Mouse (Mus musculus) midbrain, embryonic 15.5 days (tissue): ENCODE results near the gene Hamp2. TPM values are rescaled to one million over a fixed set of nuclear protein-coding genes. Genes with fewer than 3 reads are reported as not detected.

ENCODE experiments used
- ATAC-seq: fragments of 200-750 bp; cut with Nextera tagmentation; replicated peaks from 2 replicates; pipeline ENCODE4 v1.8.0; 2017; ENCODE audit warnings: moderate TSS enrichment
- H3K27ac ChIP-seq: fragments of 300-500 bp; sonication (generic); 2 replicates; pipeline ENCODE4 v1.5.1; 2015; ENCODE audit warnings: mild to moderate bottlenecking, inconsistent platforms
- H3K27me3 ChIP-seq: fragments of 300-500 bp; sonication (generic); replicated peaks from 2 replicates; pipeline ENCODE4 v1.6.1; 2015; ENCODE audit warnings: inconsistent platforms
- H3K36me3 ChIP-seq: fragments of 300-500 bp; sonication (generic); replicated peaks from 2 replicates; pipeline ENCODE4 v1.6.1; 2015; ENCODE audit warnings: inconsistent platforms
- H3K4me1 ChIP-seq: fragments of 300-500 bp; sonication (generic); 2 replicates; pipeline ENCODE4 v1.6.1; 2015; ENCODE audit warnings: inconsistent platforms
- H3K4me2 ChIP-seq: fragments of 300-500 bp; sonication (generic); 2 replicates; pipeline ENCODE4 v1.6.1; 2015; ENCODE audit warnings: inconsistent platforms, mild to moderate bottlenecking, moderate library complexity
- H3K4me3 ChIP-seq: fragments of 300-500 bp; sonication (generic); 2 replicates; pipeline ENCODE4 v1.5.1; 2015; ENCODE audit warnings: mild to moderate bottlenecking, inconsistent platforms
- H3K9ac ChIP-seq: fragments of 300-500 bp; sonication (generic); 2 replicates; pipeline ENCODE4 v1.6.1; 2015; ENCODE audit warnings: mild to moderate bottlenecking, inconsistent platforms
- H3K9me3 ChIP-seq: fragments of 300-500 bp; sonication (generic); 2 replicates; pipeline ENCODE4 v1.6.1; 2016; ENCODE audit warnings: inconsistent platforms
- WGBS: fragments of 180-500 bp; shearing (Covaris S2); methylation state at CpG from one replicate; pipeline ENCODE4 v1.1.7; 2015; ENCODE audit warnings: mixed read lengths; 5-methylcytosine and 5-hydroxymethylcytosine counted together
- polyA plus RNA-seq: library from polyadenylated mRNA; unstranded; fragments of >200 nt; fragmentation: Nextera tagmentation; extraction: Ambion mirVana; gene quantifications from 2 replicates; pipeline ENCODE4 v1.2.1, GENCODE M21; 2015

Hamp2 gene
- polyA plus RNA-seq, 1 experiment from 2014 or later, result not detected

DNA sequence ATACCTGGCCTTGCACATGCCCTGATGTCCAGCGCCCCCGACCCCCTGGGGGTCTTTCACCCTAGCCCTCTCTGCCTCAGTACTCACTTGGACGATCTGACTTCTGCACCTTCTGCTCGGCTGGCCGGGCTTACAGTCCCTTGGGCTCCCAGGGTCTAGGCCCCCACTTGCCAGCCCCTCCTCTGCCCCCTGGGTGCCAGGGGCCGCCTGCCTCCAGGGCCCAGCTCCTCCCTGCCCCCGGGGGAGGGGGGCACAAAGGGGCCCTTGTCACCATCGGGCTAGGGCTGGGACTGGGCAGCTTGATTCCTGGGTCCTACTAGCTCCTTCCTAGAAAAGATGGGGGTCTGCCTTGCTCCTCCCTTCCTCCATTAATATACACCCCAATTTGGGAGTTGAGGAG, 9.7 kb downstream of the Hamp2 start, which contains the start of gene Mag:
Gene Mag, minus strand, starts transcription at position 142 of the 400 bp plus-strand sequence.
- H3K4me1 ChIP-seq, result no peaks in the 10 kb centered on the region; the same call in 1 of the 2 replicates
- no peak for ATAC-seq
- WGBS, result 76% methylated on average over 8 of the region's 8 CpGs
- H3K9ac ChIP-seq, result no peak within 1 kb of the TSS
- H3K4me3 ChIP-seq, result no peak within 1 kb of the TSS
- H3K36me3 ChIP-seq, result no peaks in the 10 kb centered on the region
- H3K27ac ChIP-seq, result no peak within 1 kb of the TSS
- H3K27me3 ChIP-seq, result no peaks in the 10 kb centered on the region
- H3K9me3 ChIP-seq, result no peaks in the 10 kb centered on the region
- no peak within 1 kb of the TSS for H3K4me2 ChIP-seq

DNA sequence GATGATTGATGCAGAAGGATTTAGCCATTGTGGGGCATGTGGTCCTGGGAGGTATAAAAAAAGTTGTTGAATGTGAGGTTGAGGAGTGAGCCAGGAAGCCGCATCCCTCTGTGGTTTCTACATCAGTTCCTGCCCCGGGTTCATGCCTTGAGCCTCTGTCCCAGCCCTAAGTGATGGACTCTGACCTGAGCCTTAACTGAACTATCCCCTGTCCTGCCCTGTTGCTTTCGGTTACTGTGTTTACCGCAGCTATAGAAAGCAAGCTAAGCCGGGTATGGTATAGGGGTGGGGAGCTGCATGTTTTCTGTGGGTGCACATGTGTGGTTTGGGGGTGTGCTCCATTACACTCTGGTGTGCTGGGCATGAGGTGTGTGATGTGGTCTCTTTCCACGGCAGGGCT, 14.7 kb downstream of the Hamp2 start:
- H3K9me3 ChIP-seq, result no peaks in the 10 kb centered on the region
- H3K27me3 ChIP-seq, result peaks cover 4% of the 10 kb centered on the region
- WGBS, result 81% methylated on average over 6 of the region's 6 CpGs
- no peak overlapping the region for H3K9ac ChIP-seq
- no peak overlapping the region for H3K4me3 ChIP-seq
- no peak overlapping the region for H3K27ac ChIP-seq
- no peak for ATAC-seq
- no peaks in the 10 kb centered on the region for H3K36me3 ChIP-seq
- peaks cover 11% of the 10 kb centered on the region for H3K4me1 ChIP-seq
- H3K4me2 ChIP-seq, result no peak overlapping the region

DNA sequence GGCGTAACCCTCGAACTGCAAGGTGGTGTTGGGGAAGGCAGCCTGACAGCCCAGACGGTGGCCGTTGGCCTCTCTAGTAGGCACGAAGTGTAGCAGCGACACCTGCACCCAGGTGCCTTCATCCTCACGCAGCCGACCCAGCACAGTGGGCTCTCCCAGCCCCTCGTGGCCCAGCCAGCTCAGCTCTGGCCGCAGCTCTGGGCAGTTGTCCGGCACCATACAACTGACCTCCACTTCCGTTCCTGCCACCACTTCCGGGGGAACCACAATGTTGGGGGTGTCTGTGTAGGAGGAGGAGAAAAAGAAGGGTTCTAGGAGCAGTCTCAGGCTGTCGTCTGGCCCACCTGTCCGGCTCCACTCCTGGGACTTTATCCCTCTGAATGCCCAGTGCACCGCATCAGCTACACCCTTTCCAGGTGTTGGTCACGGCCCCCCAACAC, 15.5 kb downstream of the Hamp2 start:
- no peak overlapping the region for H3K27ac ChIP-seq
- 24% methylated on average over 16 of the region's 17 CpGs for WGBS
- H3K4me2 ChIP-seq, result peak overlapping the region; percentile 61
- H3K4me3 ChIP-seq, result peak overlapping the region; percentile 27
- H3K4me1 ChIP-seq, result peaks cover 11% of the 10 kb centered on the region
- ATAC-seq, result peak; percentile 11; the same call in 1 of the 2 replicates
- peaks cover 4% of the 10 kb centered on the region for H3K27me3 ChIP-seq
- no peaks in the 10 kb centered on the region for H3K36me3 ChIP-seq
- H3K9me3 ChIP-seq, result no peaks in the 10 kb centered on the region
- no peak overlapping the region for H3K9ac ChIP-seq

DNA sequence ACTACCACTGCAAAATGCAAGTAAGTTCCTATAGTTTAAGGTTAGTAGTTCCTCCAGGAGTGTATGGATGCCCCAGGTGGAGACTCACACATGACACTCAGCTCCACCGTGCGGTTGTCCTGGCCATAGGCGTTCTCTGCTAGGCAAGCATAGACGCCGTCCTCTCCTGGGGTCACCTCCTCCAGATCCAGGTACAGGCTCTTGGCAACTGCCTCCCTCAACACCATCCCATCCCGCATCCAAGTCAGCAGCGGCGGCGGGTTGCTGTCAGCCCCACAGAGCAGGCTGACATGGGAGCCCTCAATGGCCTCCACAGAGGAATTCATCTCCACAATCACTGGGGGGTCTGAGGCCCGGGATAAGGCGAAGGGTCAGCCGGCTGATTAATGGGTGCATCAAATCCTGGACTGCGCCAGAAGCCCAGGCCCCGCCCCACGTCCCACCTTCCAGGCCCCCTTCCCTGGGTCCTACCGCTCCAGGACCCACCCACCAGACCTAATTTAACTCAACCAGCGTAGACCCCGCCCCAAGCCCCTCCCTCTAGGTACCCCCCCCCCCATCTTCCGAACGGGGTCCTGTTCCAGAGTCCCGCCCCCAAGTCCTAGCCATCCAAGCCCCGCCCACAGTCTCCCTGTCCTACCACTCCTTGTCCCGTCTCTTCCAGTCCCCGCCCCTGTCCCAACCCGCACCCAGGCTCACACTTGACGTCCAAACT, 16.0 kb downstream of the Hamp2 start:
- Histone ChIP-seq H3K36me3 (no peaks in the 10 kb centered on the region), H3K27me3 (peaks cover 4% of the 10 kb centered on the region), H3K4me3 (peak overlapping the region; percentile 27), H3K9ac (peak overlapping the region; percentile 32), H3K4me2 (peak overlapping the region; percentile 61), H3K27ac (no peak overlapping the region), H3K4me1 (peaks cover 11% of the 10 kb centered on the region), H3K9me3 (no peaks in the 10 kb centered on the region)
- 2% methylated on average over 24 of the region's 26 CpGs for WGBS
- peak; percentile 45 for ATAC-seq

DNA sequence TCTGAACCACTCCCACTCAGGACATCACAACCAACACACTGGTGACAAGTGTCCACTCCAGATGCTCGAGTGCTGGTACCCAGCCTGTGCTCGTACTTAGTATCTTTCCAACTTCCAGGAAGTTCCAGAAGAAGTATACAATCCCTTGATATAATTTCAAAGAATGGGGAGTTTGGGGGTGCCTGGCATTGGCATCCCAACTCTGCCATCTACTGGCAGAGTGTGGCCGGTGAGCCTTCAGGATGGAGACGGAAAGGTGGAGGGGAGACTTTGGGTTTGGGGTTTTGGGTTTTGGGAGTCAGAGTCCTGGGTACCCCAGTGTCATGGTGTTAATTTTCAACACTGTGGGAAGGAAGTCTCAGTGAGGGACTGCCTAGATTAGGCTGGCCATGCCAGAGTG, 20.4 kb downstream of the Hamp2 start:
- peaks cover 11% of the 10 kb centered on the region for H3K4me1 ChIP-seq
- no peaks in the 10 kb centered on the region for H3K36me3 ChIP-seq
- H3K9ac ChIP-seq, result no peak overlapping the region
- H3K4me2 ChIP-seq, result no peak overlapping the region
- WGBS, result 57% methylated on average over 4 of the region's 4 CpGs
- no peaks in the 10 kb centered on the region for H3K9me3 ChIP-seq
- no peak overlapping the region for H3K27ac ChIP-seq
- H3K4me3 ChIP-seq, result no peak overlapping the region
- peaks cover 4% of the 10 kb centered on the region for H3K27me3 ChIP-seq
- ATAC-seq, result no peak

DNA sequence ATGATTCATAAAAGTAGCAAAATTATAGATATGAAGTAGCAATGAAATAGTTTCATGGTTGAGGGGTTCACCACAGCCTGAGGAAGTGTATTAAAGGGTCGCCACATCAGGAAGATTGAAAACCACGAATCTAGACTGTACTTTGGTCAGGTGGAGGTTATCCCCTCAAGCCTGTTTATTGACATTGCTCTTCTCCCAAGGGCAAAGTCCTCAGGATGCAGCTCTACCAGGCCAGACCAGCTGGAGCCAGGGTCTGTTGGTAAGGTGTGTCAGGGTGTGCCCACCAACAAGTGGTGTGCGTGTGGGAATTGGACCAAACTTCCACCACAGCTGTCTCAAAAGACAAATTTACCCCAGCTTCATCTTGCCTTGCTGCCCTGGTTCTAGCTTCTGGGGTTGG, 29.3 kb downstream of the Hamp2 start:
- whole genome bisulfite sequencing, result 95% methylated on average over 3 of the region's 3 CpGs
- Histone ChIP-seq H3K4me3 (no peak overlapping the region), H3K4me2 (no peak overlapping the region), H3K27ac (no peak overlapping the region), H3K36me3 (no peaks in the 10 kb centered on the region), H3K27me3 (no peaks in the 10 kb centered on the region), H3K4me1 (no peaks in the 10 kb centered on the region), H3K9me3 (no peaks in the 10 kb centered on the region), H3K9ac (no peak overlapping the region)
- ATAC-seq, result no peak

DNA sequence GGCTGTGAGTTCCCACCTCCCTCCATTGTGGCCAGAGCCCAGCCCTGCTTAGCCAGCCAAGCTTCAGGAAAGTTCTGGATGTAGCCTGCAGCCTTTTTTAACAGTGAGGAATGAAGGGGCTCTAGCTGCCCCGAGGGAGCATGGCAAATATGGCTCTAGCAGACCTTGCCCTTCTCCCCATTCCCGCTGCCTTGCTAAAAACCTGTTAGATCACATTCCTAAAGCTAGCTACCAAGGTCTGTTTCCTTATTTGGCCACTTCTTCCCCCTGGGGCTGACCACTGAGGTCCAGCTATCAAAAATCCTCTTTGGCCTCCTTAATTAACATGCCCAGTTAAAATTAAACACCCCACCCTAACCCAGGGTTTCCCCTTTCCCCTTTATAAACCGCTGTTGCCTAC, 32.0 kb downstream of the Hamp2 start:
- Histone ChIP-seq H3K4me1 (no peaks in the 10 kb centered on the region), H3K27me3 (no peaks in the 10 kb centered on the region), H3K9ac (no peak overlapping the region), H3K4me2 (no peak overlapping the region), H3K27ac (no peak overlapping the region), H3K4me3 (no peak overlapping the region), H3K9me3 (no peaks in the 10 kb centered on the region), H3K36me3 (no peaks in the 10 kb centered on the region)
- no peak for ATAC-seq
- 83% methylated on average over 3 of the region's 3 CpGs for WGBS

DNA sequence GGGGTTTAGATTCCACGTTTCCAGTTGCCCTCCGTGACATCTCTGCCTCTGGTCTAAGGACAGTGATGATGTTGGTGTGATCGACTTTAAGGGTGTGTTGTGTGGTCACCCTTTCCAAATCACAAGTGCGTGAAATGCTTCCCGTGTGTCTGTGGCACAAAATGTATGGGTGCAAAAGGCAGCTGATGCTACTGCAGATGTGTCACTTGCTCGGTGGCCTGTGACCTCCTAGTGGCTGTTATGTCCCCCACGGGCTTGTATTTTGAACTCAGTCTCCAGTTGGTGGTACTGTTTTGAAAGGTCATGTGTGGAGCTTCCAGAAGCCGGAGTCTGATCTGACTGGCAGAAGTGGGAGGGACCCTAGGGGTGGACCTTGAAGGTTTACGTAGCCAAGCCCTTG, 32.7 kb downstream of the Hamp2 start:
- H3K4me1 ChIP-seq, result no peaks in the 10 kb centered on the region
- WGBS, result 84% methylated on average over 9 of the region's 9 CpGs
- ATAC-seq, result no peak
- H3K9ac ChIP-seq, result no peak overlapping the region
- no peaks in the 10 kb centered on the region for H3K36me3 ChIP-seq
- no peak overlapping the region for H3K27ac ChIP-seq
- H3K9me3 ChIP-seq, result no peaks in the 10 kb centered on the region
- no peak overlapping the region for H3K4me2 ChIP-seq
- no peaks in the 10 kb centered on the region for H3K27me3 ChIP-seq
- no peak overlapping the region for H3K4me3 ChIP-seq

DNA sequence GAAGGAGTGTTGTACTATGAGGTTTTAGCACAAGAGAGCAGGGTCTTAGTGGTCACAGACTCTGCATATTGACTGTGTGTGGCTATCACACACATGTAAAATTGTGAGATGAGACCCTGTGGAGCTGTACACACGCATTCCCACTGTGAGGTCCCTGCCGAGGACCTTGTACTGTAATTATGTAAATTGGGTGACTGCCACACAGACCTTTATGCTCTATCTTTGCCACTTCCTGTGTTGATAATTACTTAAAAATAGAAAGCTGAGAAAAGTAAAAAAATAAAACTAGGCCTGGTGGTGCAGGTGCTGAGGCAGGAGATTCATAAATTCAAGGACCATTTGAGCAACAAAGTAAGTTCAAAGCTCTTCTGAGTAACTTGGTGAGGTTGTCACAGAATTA, 33.8 kb downstream of the Hamp2 start:
- H3K9me3 ChIP-seq, result no peaks in the 10 kb centered on the region
- no peak overlapping the region for H3K4me2 ChIP-seq
- 83% methylated on average over 2 of the region's 2 CpGs for WGBS
- no peak overlapping the region for H3K27ac ChIP-seq
- no peak overlapping the region for H3K4me3 ChIP-seq
- H3K27me3 ChIP-seq, result no peaks in the 10 kb centered on the region
- no peak for ATAC-seq
- no peaks in the 10 kb centered on the region for H3K4me1 ChIP-seq
- no peak overlapping the region for H3K9ac ChIP-seq
- H3K36me3 ChIP-seq, result no peaks in the 10 kb centered on the region

DNA sequence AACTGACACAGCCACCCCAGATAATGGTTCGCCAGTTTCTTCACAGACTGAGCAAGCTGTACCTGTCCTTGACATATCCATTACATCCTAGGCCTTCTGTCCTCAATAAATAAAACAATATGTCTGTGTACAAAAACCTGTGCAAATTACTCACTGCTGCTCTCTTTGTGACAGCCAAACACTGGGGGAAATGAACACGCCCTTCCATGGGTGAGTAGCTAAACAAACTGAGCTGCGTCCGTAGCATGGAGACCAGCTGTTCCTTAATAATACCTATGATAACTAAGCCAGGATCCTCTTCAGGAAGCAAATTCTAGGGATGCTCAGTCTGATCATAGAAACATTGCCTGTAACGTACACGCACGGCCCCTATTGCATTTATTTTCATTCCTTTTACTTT, 35.7 kb downstream of the Hamp2 start:
- no peak for ATAC-seq
- Histone ChIP-seq H3K36me3 (no peaks in the 10 kb centered on the region), H3K4me3 (no peak overlapping the region), H3K27me3 (no peaks in the 10 kb centered on the region), H3K27ac (no peak overlapping the region), H3K9me3 (no peaks in the 10 kb centered on the region), H3K4me1 (no peaks in the 10 kb centered on the region), H3K4me2 (no peak overlapping the region), H3K9ac (no peak overlapping the region)
- 85% methylated on average over 7 of the region's 7 CpGs for WGBS

DNA sequence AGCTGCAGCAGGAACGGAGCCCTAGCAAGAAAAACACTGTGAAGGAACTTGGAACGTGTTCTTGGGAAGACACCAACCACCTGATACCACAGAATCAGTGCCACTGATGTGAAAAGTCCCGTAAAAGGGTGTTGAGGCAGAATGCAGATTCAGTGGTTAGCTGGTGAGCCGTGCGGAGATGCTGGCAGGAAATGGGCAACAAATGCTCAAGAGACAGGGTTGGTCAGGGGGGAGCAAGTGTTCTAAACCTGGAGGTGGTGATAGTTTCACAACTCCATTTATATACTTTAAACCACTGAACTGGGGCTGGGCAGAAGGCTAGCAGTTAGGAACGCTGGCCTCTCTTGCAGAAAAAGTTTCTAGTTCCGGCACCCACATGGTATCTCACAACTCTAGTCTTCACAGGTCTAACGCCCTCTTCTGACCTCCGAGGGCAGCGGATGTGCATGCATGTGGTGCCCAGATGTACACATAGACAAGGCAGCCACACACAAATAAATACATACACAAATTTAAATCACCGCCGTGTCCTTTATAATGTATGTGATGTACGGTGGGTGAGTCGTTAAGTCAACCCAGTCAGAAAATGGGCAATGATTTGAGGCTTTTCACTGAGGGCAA, 36.8 kb downstream of the Hamp2 start:
- Histone ChIP-seq H3K9ac (no peak overlapping the region), H3K9me3 (no peaks in the 10 kb centered on the region), H3K4me2 (no peak overlapping the region), H3K4me1 (no peaks in the 10 kb centered on the region), H3K27me3 (no peaks in the 10 kb centered on the region), H3K4me3 (no peak overlapping the region), H3K27ac (no peak overlapping the region), H3K36me3 (no peaks in the 10 kb centered on the region)
- no peak for ATAC-seq
- WGBS, result 86% methylated on average over 14 of the region's 14 CpGs

DNA sequence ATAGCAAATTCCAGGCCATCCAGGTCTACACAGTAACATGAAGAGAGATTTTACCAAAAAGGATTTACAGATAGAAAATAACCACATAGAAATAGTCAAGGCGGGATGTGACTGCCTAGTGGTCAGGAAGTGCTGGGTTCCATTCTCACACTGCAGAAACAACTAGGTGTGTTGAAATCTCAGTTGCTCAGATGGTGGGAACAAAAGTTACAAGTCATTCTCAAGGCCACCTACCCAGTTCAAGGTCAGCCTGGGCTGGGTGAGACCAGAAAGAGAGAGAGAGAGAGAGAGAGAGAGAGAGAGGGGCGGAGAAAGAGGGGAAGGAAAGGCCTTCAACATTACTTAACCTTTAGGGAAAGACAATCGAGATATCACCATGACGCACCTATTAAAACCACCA, 37.6 kb downstream of the Hamp2 start:
- H3K9ac ChIP-seq, result no peak overlapping the region
- H3K27ac ChIP-seq, result no peak overlapping the region
- no peaks in the 10 kb centered on the region for H3K9me3 ChIP-seq
- no peaks in the 10 kb centered on the region for H3K27me3 ChIP-seq
- 84% methylated on average over 4 of the region's 4 CpGs for WGBS
- H3K4me1 ChIP-seq, result no peaks in the 10 kb centered on the region
- no peak for ATAC-seq
- H3K4me3 ChIP-seq, result no peak overlapping the region
- H3K4me2 ChIP-seq, result no peak overlapping the region
- no peaks in the 10 kb centered on the region for H3K36me3 ChIP-seq

DNA sequence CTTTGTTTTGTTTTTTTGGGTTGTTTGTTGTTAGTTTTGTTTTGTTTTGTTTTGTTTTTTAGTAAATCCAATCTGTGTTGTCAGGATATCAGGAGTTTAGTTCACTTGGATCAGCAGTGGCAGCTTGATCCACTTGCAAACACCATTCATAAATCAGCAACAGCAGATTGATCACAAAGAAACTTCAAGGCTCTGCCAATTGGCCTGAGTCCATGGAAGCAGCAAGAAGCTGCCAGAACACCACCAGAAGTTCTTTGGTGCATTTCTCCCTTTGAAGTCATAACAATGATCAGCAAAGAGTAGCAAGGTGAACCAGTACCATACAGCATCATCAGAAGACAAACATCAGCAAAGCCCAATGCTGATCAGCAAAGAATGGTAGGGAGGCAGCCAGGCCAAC, 40.4 kb downstream of the Hamp2 start:
- no peaks in the 10 kb centered on the region for H3K9me3 ChIP-seq
- H3K9ac ChIP-seq, result no peak overlapping the region
- no peak overlapping the region for H3K27ac ChIP-seq
- no peaks in the 10 kb centered on the region for H3K36me3 ChIP-seq
- ATAC-seq, result no peak
- H3K4me3 ChIP-seq, result no peak overlapping the region
- no peak overlapping the region for H3K4me2 ChIP-seq
- H3K27me3 ChIP-seq, result no peaks in the 10 kb centered on the region
- no peaks in the 10 kb centered on the region for H3K4me1 ChIP-seq
